Mouse (Mus musculus) intestine, embryonic 16.5 days (tissue): ENCODE data around the gene Fes. TPM values are rescaled to one million over a fixed set of nuclear protein-coding genes. Genes with fewer than 3 reads are reported as not detected.

Experiments used
- ATAC-seq: fragments of 200-750 bp; cut with Nextera tagmentation; 2 replicates; pipeline ENCODE4 v1.8.0; 2017; ENCODE audit warnings: moderate TSS enrichment, moderate library complexity
- H3K27ac ChIP-seq: fragments of 300-500 bp; sonication (generic); 2 replicates; pipeline ENCODE4 v1.5.1; 2014; ENCODE audit warnings: mild to moderate bottlenecking, low read length
- H3K27me3 ChIP-seq: fragments of 300-500 bp; sonication (generic); replicated peaks from 2 replicates; pipeline ENCODE4 v1.6.1; 2014; ENCODE audit warnings: low read length, control low read depth, mixed read lengths; ENCODE audit not compliant: control insufficient read depth, insufficient read depth
- H3K36me3 ChIP-seq: fragments of 300-500 bp; sonication (generic); 2 replicates; pipeline ENCODE4 v1.6.1; 2014; ENCODE audit warnings: low read length, control low read depth; ENCODE audit not compliant: control insufficient read depth, insufficient read depth
- H3K4me1 ChIP-seq: fragments of 300-500 bp; sonication (generic); 2 replicates; pipeline ENCODE4 v1.6.1; 2014; ENCODE audit warnings: low read length, control low read depth, mixed read lengths; ENCODE audit not compliant: control insufficient read depth, insufficient read depth
- H3K4me2 ChIP-seq: fragments of 300-500 bp; sonication (generic); 2 replicates; pipeline ENCODE4 v1.6.1; 2014; ENCODE audit warnings: low read depth, low read length, control low read depth
- H3K4me3 ChIP-seq: fragments of 300-500 bp; sonication (generic); 2 replicates; pipeline ENCODE4 v1.5.1; 2014; ENCODE audit warnings: mild to moderate bottlenecking, low read length
- H3K9ac ChIP-seq: fragments of 300-500 bp; sonication (generic); 2 replicates; pipeline ENCODE4 v1.6.1; 2014; ENCODE audit warnings: low read depth, low read length
- H3K9me3 ChIP-seq: fragments of 300-500 bp; sonication (generic); 2 replicates; pipeline ENCODE4 v1.6.1; 2016; ENCODE audit warnings: low read length, control low read depth; ENCODE audit not compliant: control insufficient read depth
- WGBS: fragments of 180-500 bp; shearing (Covaris S2); extraction: QIAGEN DNeasy Blood & Tissue Kit; methylation state at CpG from one replicate; pipeline ENCODE4 v1.1.7; 2014; 5-methylcytosine and 5-hydroxymethylcytosine counted together
- polyA plus RNA-seq: library from polyadenylated mRNA; unstranded; fragments of >200 nt; fragmentation: Nextera tagmentation; extraction: Ambion mirVana; gene quantifications from 2 replicates; pipeline ENCODE4 v1.2.1, GENCODE M21; 2015

The Fes gene
- 10.9 and 11.6 TPM in 2 replicates for polyA plus RNA-seq

GRCm38 (mm10) chr7:80387633-80388543, at the start of gene Fes:
TSS of gene Fes (minus strand) at chr7:80387946.
- peak within 1 kb of the TSS; percentile 45 for H3K4me3 ChIP-seq
- H3K27ac ChIP-seq: peak within 1 kb of the TSS; percentile 80
- no peaks in the 10 kb centered on the region for H3K9me3 ChIP-seq
- H3K9ac ChIP-seq: peak within 1 kb of the TSS; percentile 72
- peaks cover 23% of the 10 kb centered on the region for H3K36me3 ChIP-seq
- peaks cover 21% of the 10 kb centered on the region for H3K4me1 ChIP-seq
- peak; percentile 58 for ATAC-seq
- peak within 1 kb of the TSS; percentile 52 for H3K4me2 ChIP-seq
- H3K27me3 ChIP-seq: no peaks in the 10 kb centered on the region
- 17% methylated on average over 33 of the region's 33 CpGs for WGBS

- WGBS: 87% methylated on average over 7 of the region's 7 CpGs
- Histone ChIP-seq H3K9ac (no peak overlapping the region), H3K27me3 (no peaks in the 10 kb centered on the region), H3K36me3 (no peaks in the 10 kb centered on the region), H3K4me3 (no peak overlapping the region), H3K4me2 (no peak overlapping the region), H3K9me3 (no peaks in the 10 kb centered on the region), H3K27ac (no peak overlapping the region), H3K4me1 (no peaks in the 10 kb centered on the region)
- no peak for ATAC-seq
Observed at GRCm38 (mm10) chr7:80436571-80436970, 48.8 kb upstream of the Fes start.

GRCm38 (mm10) chr7:80435594-80435993, 47.8 kb upstream of the Fes start:
- no peak overlapping the region for H3K27ac ChIP-seq
- H3K4me3 ChIP-seq: no peak overlapping the region
- ATAC-seq: peak; percentile 50; the same call in 1 of the 2 replicates
- no peaks in the 10 kb centered on the region for H3K27me3 ChIP-seq
- H3K9ac ChIP-seq: no peak overlapping the region
- 48% methylated on average over 3 of the region's 3 CpGs for WGBS
- no peaks in the 10 kb centered on the region for H3K36me3 ChIP-seq
- H3K4me2 ChIP-seq: no peak overlapping the region
- H3K4me1 ChIP-seq: no peaks in the 10 kb centered on the region
- H3K9me3 ChIP-seq: no peaks in the 10 kb centered on the region

GRCm38 (mm10) chr7:80429661-80430060, 41.9 kb upstream of the Fes start:
- H3K9me3 ChIP-seq: no peaks in the 10 kb centered on the region
- WGBS: 94% methylated on average over 12 of the region's 12 CpGs
- no peaks in the 10 kb centered on the region for H3K27me3 ChIP-seq
- H3K4me3 ChIP-seq: no peak overlapping the region
- no peaks in the 10 kb centered on the region for H3K4me1 ChIP-seq
- H3K4me2 ChIP-seq: no peak overlapping the region
- ATAC-seq: no peak
- no peaks in the 10 kb centered on the region for H3K36me3 ChIP-seq
- no peak overlapping the region for H3K27ac ChIP-seq
- no peak overlapping the region for H3K9ac ChIP-seq

GRCm38 (mm10) chr7:80427730-80428129, 40.0 kb upstream of the Fes start:
- Histone ChIP-seq H3K4me1 (peaks cover 4% of the 10 kb centered on the region; the same call in 1 of the 2 replicates), H3K4me3 (no peak overlapping the region), H3K36me3 (no peaks in the 10 kb centered on the region), H3K27ac (no peak overlapping the region), H3K27me3 (no peaks in the 10 kb centered on the region), H3K9ac (no peak overlapping the region), H3K4me2 (no peak overlapping the region), H3K9me3 (no peaks in the 10 kb centered on the region)
- WGBS: 83% methylated on average over 5 of the region's 5 CpGs
- no peak for ATAC-seq

- Histone ChIP-seq H3K27ac (no peak overlapping the region), H3K27me3 (no peaks in the 10 kb centered on the region), H3K4me3 (no peak overlapping the region), H3K4me1 (peaks cover 6% of the 10 kb centered on the region; the same call in 1 of the 2 replicates), H3K4me2 (no peak overlapping the region), H3K9me3 (no peaks in the 10 kb centered on the region), H3K9ac (no peak overlapping the region), H3K36me3 (no peaks in the 10 kb centered on the region)
- ATAC-seq: no peak
- WGBS: 68% methylated on average over 7 of the region's 7 CpGs
Observed at GRCm38 (mm10) chr7:80426363-80426762, 38.6 kb upstream of the Fes start.

- no peak for ATAC-seq
- Histone ChIP-seq H3K9ac (no peak overlapping the region), H3K27me3 (no peaks in the 10 kb centered on the region), H3K4me1 (peaks cover 6% of the 10 kb centered on the region; the same call in 1 of the 2 replicates), H3K4me3 (no peak overlapping the region), H3K27ac (no peak overlapping the region), H3K9me3 (no peaks in the 10 kb centered on the region), H3K4me2 (no peak overlapping the region), H3K36me3 (no peaks in the 10 kb centered on the region)
- 81% methylated on average over 6 of the region's 6 CpGs for WGBS
Observed at GRCm38 (mm10) chr7:80424722-80425121, 37.0 kb upstream of the Fes start.

GRCm38 (mm10) chr7:80422759-80423480, 35.2 kb upstream of the Fes start:
- 13% methylated on average over 20 of the region's 20 CpGs for WGBS
- Histone ChIP-seq H3K9ac (peak overlapping the region; percentile 15; the same call in 1 of the 2 replicates), H3K4me3 (peak overlapping the region; percentile 17), H3K36me3 (no peaks in the 10 kb centered on the region), H3K27ac (no peak overlapping the region), H3K4me1 (peaks cover 6% of the 10 kb centered on the region; the same call in 1 of the 2 replicates), H3K4me2 (peak overlapping the region; percentile 46), H3K27me3 (no peaks in the 10 kb centered on the region), H3K9me3 (no peaks in the 10 kb centered on the region)
- no peak for ATAC-seq

- Histone ChIP-seq H3K4me3 (no peak overlapping the region), H3K36me3 (no peaks in the 10 kb centered on the region), H3K4me2 (no peak overlapping the region), H3K4me1 (peaks cover 6% of the 10 kb centered on the region; the same call in 1 of the 2 replicates), H3K9ac (no peak overlapping the region), H3K9me3 (no peaks in the 10 kb centered on the region), H3K27me3 (no peaks in the 10 kb centered on the region), H3K27ac (no peak overlapping the region)
- 91% methylated on average over 6 of the region's 6 CpGs for WGBS
- ATAC-seq: no peak
Observed at GRCm38 (mm10) chr7:80421576-80421975, 33.8 kb upstream of the Fes start.
